Mouse (Mus musculus) ES-E14 (cell line): ENCODE measurements at regions not wholly inside any gene's neighbourhood (a gene's known extent, or its start where the extent isn't known, plus 50 kb on each side); places are given as distances from the start of the nearest gene placed in this dataset.

Experiments used
- HCFC1 ChIP-seq: IDR thresholded peaks from 2 replicates; pipeline ENCODE4 v1.6.1; 2012; ENCODE audit warnings: low read length, inconsistent platforms, borderline replicate concordance; ENCODE audit not compliant: insufficient read depth
- MAFK ChIP-seq: IDR thresholded peaks from 2 replicates; pipeline ENCODE4 v1.6.1; 2014; ENCODE audit warnings: mild to moderate bottlenecking, low read depth, low read length, inconsistent platforms; ENCODE audit not compliant: insufficient read depth
- ZNF384 ChIP-seq: IDR thresholded peaks from 2 replicates; pipeline ENCODE4 v1.6.1; 2012; ENCODE audit warnings: low read depth, low read length, inconsistent platforms

DNA sequence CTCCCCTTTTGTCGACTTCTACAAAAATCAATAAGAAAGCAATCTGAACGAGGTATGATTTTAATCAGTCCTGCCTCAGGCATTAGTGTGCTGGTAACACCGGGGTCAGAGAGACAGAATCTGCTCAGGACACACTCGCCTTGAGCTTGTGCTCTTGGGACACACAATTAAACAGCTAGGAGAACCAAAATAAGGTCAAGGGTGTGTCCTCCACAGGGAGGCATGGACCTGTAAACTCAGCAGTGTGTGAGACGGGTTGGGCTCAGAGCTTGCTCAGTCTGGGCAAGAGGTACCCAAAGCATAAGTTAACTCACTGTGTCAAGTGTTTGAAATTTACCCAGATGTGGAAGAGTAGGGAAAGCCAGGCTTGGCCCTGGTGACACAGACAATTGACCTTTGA lies 107.9 kb upstream of the Dapk1 start:
- no peak for TF ChIP-seq ZNF384
- TF ChIP-seq MAFK = no peak
- TF ChIP-seq HCFC1 = no peak
